Mouse (Mus musculus) ES-Bruce4 (cell line): Measurements from ENCODE around the gene Vipr1. TPM values are rescaled to one million over a fixed set of nuclear protein-coding genes. Genes with fewer than 3 reads are reported as not detected.
A peak's percentile ranks its signal among the peaks of the same experiment; 100 is the strongest.

ENCODE experiments used
- H3K27ac ChIP-seq: 2 replicates; pipeline ENCODE4 v1.5.1; 2012; ENCODE audit warnings: low read length, inconsistent platforms; ENCODE audit not compliant: insufficient read depth
- H3K27me3 ChIP-seq: 2 replicates; pipeline ENCODE4 v1.6.1; 2012; ENCODE audit warnings: mild to moderate bottlenecking, low read length, inconsistent platforms; ENCODE audit not compliant: control insufficient read depth, poor library complexity, insufficient read depth, severe bottlenecking
- H3K36me3 ChIP-seq: 2 replicates; pipeline ENCODE4 v1.6.1; 2012; ENCODE audit warnings: inconsistent platforms, mild to moderate bottlenecking, low read length, moderate library complexity; ENCODE audit not compliant: control insufficient read depth, poor library complexity, insufficient read depth, severe bottlenecking
- H3K4me1 ChIP-seq: one replicate; pipeline ENCODE4 v1.8.1; 2011; ENCODE audit warnings: low read length; ENCODE audit not compliant: control insufficient read depth, insufficient read depth
- H3K4me3 ChIP-seq: 2 replicates; pipeline ENCODE4 v1.5.1; 2011; ENCODE audit warnings: low read depth, mild to moderate bottlenecking, low read length
- H3K9ac ChIP-seq: 2 replicates; pipeline ENCODE4 v1.6.1; 2012; ENCODE audit warnings: low read depth, mild to moderate bottlenecking, inconsistent platforms; ENCODE audit not compliant: poor library complexity, severe bottlenecking
- H3K9me3 ChIP-seq: replicated peaks from 2 replicates; pipeline ENCODE4 v1.6.1; 2012; ENCODE audit warnings: mild to moderate bottlenecking, low read length, inconsistent platforms; ENCODE audit not compliant: control insufficient read depth, poor library complexity, insufficient read depth, severe bottlenecking
- CTCF ChIP-seq: IDR thresholded peaks from one replicate; pipeline ENCODE4 v1.8.1; 2011; ENCODE audit warnings: low read depth, low read length
- EP300 ChIP-seq: IDR thresholded peaks from 2 replicates; pipeline ENCODE4 v1.6.1; 2011; ENCODE audit warnings: low read depth, low read length; ENCODE audit not compliant: insufficient read depth
- POLR2A ChIP-seq: IDR thresholded peaks from one replicate; pipeline ENCODE4 v1.8.1; 2011; ENCODE audit warnings: low read length; ENCODE audit not compliant: insufficient read depth
- polyA plus RNA-seq: library from polyadenylated mRNA; stranded (reverse); fragments of >200 nt; gene quantifications from 2 replicates; pipeline ENCODE4 v1.2.4, GENCODE M21; 2011; ENCODE audit warnings: low read depth; ENCODE audit not compliant: missing spikeins, insufficient read depth, insufficient read length

The Vipr1 gene
- polyA plus RNA-seq, 1 experiment: 0.28 TPM

DNA sequence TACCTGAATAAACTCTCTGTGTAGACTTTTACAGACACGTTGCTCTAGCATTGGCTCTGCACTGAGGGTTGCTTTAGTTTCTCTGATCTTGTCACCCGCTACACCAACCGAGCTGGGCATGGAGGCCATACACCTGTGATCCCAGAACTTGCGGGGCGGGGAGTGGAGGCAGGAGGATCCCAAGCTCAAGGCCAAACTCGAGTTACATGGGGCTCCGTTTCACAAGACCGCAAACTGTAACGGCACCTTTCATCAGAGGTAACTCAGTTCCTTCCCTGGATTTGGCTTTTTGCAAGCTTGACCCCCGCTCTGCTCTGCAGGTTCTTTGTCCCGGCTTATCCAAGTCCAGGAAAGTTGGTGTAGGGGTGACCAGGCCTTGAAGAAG lies 61.7 kb downstream of the Vipr1 start:
- H3K27me3 ChIP-seq: no peaks in the 10 kb centered on the region
- H3K4me3 ChIP-seq: peak overlapping the region; percentile 44
- H3K9me3 ChIP-seq: no peaks in the 10 kb centered on the region
- peak overlapping the region; percentile 26; the same call in 1 of the 2 replicates for H3K9ac ChIP-seq
- no peak overlapping the region for H3K27ac ChIP-seq
- H3K4me1 ChIP-seq: no peaks in the 10 kb centered on the region
- no peaks in the 10 kb centered on the region for H3K36me3 ChIP-seq
- TF ChIP-seq CTCF: no peak
- no peak for TF ChIP-seq EP300
- no peak for TF ChIP-seq POLR2A

DNA sequence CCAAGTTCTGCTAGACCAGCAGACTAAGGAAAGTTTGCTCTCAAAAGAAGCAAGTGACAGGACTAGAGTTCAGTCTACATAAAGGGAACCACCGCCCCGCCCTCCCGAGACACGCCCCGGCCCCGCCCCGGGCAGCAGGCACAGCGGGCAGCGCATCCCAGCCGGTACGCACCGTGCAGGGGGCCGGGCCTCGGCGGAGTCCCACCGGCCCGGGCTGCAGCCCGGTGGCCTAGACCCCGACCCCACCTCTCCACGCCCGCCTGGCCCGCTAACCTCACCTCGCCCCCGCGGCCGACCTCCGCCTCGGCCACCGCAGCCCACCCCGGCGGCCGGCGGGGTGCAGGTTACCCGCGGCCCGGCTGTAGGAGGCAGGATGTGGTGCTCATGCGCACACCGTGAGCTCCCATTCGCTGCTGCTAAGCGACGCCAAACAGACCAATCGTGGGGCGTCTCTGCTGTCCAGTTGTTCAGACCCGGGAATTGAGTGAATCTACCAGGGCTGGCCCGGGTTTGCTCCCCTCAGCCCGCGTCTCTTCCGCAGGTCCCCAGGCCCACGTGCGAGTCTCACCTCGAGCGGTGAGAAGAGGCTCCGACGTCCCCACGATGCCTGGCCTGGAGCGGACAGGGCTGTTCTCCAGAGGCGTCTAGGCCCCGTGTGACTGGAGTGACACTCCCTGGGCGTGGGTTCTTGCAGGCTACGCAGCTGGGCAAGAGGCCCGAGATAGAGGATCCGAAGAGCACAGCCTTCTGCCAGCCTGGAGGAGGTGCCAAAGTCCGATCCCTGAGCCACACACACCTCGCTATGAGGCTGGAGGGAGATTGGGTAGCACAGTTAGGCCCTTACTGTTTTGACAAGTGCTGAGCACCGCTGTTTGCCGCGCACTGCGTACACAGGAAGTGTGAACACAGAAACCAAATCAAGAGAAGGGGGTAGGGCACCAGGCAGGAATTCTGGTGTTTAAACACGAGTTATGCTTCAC lies 62.4 kb downstream of the Vipr1 start, which contains the start of gene Sec22c:
TSS of gene Sec22c (minus strand) at position 845 of the 980 bp plus-strand sequence.
- Histone ChIP-seq H3K27me3 (no peaks in the 10 kb centered on the region), H3K4me1 (peaks cover 2% of the 10 kb centered on the region), H3K9me3 (no peaks in the 10 kb centered on the region), H3K27ac (no peak within 1 kb of the TSS), H3K9ac (peak within 1 kb of the TSS; percentile 26), H3K36me3 (no peaks in the 10 kb centered on the region), H3K4me3 (peak within 1 kb of the TSS; percentile 71)
- TF ChIP-seq CTCF: no peak
- TF ChIP-seq EP300: no peak
- no peak for TF ChIP-seq POLR2A

GRCm38 (mm10) chr9:121706029-121706675 lies 63.6 kb downstream of the Vipr1 start:
- no peaks in the 10 kb centered on the region for H3K27me3 ChIP-seq
- no peaks in the 10 kb centered on the region for H3K36me3 ChIP-seq
- no peak overlapping the region for H3K9ac ChIP-seq
- H3K27ac ChIP-seq: no peak overlapping the region
- TF ChIP-seq EP300 (no peak), POLR2A (no peak), CTCF (no peak)
- peaks cover 2% of the 10 kb centered on the region for H3K4me1 ChIP-seq
- H3K4me3 ChIP-seq: no peak overlapping the region
- no peaks in the 10 kb centered on the region for H3K9me3 ChIP-seq

DNA sequence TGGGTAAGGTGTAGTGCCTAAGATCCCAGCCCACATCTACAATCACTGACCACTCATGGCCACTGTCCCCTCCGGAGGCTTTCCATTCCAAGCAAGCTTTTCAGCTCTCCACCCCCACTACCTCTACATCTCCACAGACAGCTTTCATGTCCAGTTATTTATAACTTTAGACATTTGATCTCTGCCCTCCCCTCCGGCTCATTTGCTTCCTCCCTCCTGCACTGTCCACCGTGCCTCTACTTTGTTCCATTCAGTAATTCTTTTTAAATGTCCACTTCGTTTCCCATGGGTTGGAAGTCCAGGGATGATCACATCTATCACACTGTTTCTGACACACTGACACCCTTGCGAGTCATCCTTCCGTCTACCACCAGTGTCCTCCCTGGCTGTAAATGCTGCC lies 65.3 kb downstream of the Vipr1 start:
- H3K36me3 ChIP-seq: peaks cover 5% of the 10 kb centered on the region; the same call in 1 of the 2 replicates
- H3K9me3 ChIP-seq: no peaks in the 10 kb centered on the region
- H3K27me3 ChIP-seq: no peaks in the 10 kb centered on the region
- H3K27ac ChIP-seq: no peak overlapping the region
- H3K9ac ChIP-seq: no peak overlapping the region
- peaks cover 2% of the 10 kb centered on the region for H3K4me1 ChIP-seq
- H3K4me3 ChIP-seq: no peak overlapping the region
- TF ChIP-seq CTCF (no peak), POLR2A (no peak), EP300 (no peak)

DNA sequence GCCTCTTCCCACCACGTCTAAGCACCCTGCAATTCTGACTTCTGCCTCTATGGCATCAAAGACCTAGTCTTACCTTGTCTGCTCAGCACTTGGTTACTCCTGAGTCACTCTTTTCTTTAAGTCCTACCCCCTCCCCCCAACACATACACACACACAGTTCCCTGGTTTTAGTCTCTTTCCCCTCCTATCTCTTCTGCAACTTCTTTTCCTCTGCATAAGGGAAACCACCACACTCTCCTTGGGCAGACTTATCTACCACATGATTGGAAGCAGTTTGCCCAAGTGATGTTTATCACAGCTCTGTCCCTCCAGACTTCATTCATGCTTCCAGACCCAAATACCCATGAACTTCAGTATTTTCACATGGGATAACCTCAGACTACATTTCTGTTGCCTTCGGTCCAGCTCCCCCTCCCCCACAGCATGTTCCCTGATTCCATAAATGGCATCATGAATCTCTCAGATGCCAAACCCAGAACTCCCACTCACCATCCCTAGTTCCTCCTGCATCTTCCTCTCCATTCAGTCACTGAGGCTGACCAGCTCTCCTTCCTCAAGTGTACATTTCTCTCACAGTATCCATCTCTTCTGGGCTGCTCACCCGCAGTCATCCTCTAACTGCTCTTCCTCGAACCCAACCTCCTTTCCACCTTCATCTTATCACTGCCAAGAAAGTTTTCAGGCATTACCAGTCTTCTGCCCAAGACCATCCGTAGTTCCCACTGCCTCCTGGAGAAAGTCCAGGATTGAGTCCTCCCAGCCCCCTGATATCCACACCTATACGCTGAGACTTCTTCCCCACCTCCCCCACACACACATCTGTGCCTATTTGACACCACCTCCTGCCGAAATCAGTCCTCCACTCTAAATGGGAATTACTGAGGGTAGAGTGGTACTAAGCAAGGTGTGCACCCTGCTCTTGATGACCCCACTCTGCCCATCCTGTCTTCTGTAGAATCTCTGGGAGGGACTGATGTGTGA lies 66.3 kb downstream of the Vipr1 start:
- Histone ChIP-seq H3K27ac (no peak overlapping the region), H3K9me3 (no peaks in the 10 kb centered on the region), H3K9ac (no peak overlapping the region), H3K36me3 (peaks cover 5% of the 10 kb centered on the region; the same call in 1 of the 2 replicates), H3K27me3 (no peaks in the 10 kb centered on the region), H3K4me3 (no peak overlapping the region), H3K4me1 (peaks cover 2% of the 10 kb centered on the region)
- no peak for TF ChIP-seq POLR2A
- TF ChIP-seq CTCF: no peak
- TF ChIP-seq EP300: no peak
